Mouse (Mus musculus): ENCODE measurements around the gene Nupr1.

Gene Nupr1

DNA sequence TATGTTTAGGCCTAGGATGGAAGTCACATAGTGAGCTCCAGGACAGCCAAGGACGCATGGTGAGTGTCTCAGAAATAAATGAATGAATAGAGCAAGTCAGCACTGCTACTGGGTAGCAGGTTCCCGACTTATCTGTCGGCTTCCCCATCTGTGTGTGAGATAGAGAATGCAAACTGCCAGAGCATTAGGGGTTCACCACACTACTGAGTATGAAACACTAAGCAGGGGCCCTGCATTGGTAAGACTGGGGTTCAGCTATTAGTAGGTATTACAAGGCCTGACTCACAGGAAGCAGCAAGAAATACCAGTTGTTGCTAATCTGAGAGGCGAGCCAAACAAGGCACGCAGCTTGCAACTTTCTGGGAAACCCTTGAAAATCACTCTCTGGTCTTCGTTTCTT, 31.7 kb downstream of the Nupr1 start:
- in situ Hi-C loops (cut with MboI) = no loop called here

DNA sequence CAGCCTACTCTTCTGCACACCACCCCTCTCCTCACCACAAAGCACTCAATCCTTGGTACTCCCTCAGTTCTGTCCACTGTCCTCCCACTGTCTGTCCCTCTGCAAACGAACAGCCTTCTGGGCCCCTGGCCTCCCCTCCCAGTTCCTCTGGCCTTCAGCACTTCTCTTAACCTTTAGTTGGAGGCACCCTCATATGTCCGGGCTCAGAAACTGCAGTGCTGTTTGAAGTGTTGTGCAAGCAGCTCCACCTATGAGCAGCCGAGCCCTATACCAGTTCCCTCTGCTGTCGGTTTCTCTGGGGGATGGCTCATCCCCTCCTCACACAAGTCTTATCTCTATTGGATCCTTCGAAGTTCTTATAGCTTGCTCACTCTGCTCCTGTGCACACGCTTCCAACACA, 34.2 kb downstream of the Nupr1 start:
- in situ Hi-C loops (cut with MboI) = no loop called here

DNA sequence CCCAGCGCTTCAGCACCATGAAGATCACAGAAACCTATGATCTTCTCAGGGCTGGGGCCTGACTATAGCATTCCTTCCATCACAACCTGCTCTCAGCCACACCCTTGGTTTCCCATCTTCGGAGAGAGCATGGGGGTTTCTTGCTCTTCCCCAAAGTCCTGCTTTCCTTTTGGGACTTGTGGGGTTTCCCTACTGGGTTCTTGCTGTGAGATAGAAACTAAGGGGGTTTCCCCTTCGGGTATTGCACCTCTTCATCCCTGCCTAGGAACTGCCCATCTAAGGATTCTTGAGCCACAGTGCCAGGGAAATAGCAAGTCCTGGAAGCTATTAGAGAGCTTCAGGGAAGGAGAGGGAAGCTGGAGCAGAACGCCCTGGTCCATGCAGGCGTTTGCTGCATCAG, 34.8 kb downstream of the Nupr1 start:
- in situ Hi-C loops (cut with MboI) = no loop called here

GRCm38 (mm10) chr7:126594862-126595561, 35.6 kb downstream of the Nupr1 start, which contains the start of gene Il27:
Il27 (minus strand) TSS chr7:126594941.
- in situ Hi-C loops (cut with MboI) = no loop called here

- in situ Hi-C loops (cut with MboI) = loop anchor here (10.0 kb wide), 1 partner anchor 107 kb away; the partner anchor contains the start of genes Bola2 and Slx1b
Observed at GRCm38 (mm10) chr7:126587779-126588178, 42.9 kb downstream of the Nupr1 start.

- in situ Hi-C loops (cut with MboI) = loop anchor here (10.0 kb wide), 1 partner anchor 108 kb away; the partner anchor contains the start of genes Bola2 and Slx1b
Observed at GRCm38 (mm10) chr7:126586839-126587238, 43.8 kb downstream of the Nupr1 start.

- in situ Hi-C loops (cut with MboI) = loop anchor here (10.0 kb wide), 1 partner anchor 109 kb away; the partner anchor contains the start of genes Bola2 and Slx1b
Observed at GRCm38 (mm10) chr7:126585717-126586116, 44.9 kb downstream of the Nupr1 start, which contains the start of gene Cln3. Cln3 (minus strand) TSS chr7:126585817.

- in situ Hi-C loops (cut with MboI) = loop anchor here (10.0 kb wide), 1 partner anchor 110 kb away; the partner anchor contains the start of genes Bola2 and Slx1b
Observed at GRCm38 (mm10) chr7:126584506-126584977, 46.1 kb downstream of the Nupr1 start, which contains the start of gene Apobr. Apobr (plus strand) TSS chr7:126584942.

DNA sequence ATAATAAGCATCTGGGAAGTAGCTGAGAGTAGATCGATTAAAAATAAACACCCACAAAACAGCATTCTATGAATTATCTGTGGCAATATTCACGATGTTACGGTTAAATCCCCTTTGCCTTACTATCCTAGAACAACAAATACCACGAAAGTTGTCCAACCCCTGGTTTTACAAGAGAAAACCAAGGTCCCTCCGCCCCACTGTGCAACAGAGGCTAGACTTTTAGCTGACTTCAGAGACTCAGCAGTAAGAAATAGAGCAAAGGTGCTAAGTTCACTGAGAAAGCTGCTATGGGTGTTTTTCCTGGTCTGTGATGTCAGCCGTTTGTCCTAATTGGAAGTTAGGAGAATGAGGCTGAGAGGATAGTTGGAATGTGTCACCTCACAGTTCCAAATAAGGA, 46.9 kb downstream of the Nupr1 start:
- in situ Hi-C loops (cut with MboI) = loop anchor here (10.0 kb wide), 1 partner anchor 111 kb away; the partner anchor contains the start of genes Bola2 and Slx1b

DNA sequence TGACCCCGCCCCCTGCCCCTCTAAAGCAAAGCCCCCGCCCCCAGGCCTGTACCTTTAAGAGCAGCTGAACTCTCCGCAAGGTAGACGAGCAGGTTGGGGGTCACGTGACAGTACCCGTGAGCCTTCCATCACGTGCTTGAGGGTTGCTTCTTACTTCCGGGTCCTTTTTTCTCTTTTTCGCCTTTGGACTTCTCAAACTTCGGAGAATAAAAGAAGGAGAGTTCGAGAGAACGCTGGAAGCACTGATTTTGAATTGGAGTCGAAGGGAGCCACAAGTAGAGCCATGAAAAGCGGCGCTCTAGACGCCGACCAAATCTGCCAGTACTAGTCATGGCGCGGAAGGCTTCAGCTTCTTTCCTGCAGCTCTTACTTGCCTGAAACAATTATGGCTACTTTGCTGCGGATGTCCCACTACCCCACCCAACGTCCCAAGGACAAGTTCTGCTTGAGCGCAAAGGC, 47.4 kb downstream of the Nupr1 start:
- in situ Hi-C loops (cut with MboI) = loop anchor here (10.0 kb wide), 1 partner anchor 112 kb away; the partner anchor contains the start of genes Bola2 and Slx1b

DNA sequence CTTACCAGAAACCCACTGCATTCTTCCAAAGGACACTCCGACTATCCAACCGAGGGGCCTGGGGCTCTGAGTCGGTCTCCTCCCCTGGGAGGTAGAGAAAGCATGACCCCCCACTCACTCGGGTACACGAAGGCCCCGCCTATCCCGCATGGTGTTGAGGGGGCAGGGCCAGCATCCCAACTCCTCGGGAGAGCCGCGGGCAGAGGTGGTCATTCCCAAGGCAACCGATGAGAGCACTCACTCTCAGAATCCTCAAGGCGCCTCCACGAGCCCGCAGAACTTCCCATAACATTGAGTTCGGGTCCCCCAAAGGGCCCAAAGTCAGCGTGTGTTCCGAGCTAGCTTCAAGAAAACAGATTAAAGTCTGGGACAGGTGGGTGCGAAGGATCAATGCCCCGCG, 47.9 kb downstream of the Nupr1 start:
- in situ Hi-C loops (cut with MboI) = loop anchor here (10.0 kb wide), 1 partner anchor 112 kb away; the partner anchor contains the start of genes Bola2 and Slx1b

- in situ Hi-C loops (cut with MboI) = loop anchor here (10.0 kb wide), 1 partner anchor 113 kb away; the partner anchor contains the start of genes Bola2 and Slx1b
Observed at GRCm38 (mm10) chr7:126581661-126582060, 49.0 kb downstream of the Nupr1 start.

DNA sequence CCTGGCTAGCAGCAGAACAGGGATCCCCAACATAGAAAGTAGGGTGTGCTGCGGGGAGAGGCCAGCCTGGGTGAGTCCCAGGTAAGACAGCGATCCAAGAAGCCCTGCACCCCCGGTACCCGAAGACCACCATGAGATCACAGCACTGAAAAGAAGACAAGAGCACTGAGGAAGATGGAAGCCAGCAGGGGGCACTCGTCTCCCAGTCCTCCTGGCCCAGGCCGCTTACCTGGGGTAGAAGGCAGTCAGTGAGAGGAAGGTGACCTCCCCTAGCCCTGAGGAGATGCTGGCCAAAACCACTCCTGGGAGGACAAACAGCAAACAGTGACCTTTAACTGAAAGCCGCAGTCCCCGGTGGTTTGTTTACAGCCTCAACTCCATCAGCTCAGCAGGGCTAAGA, 51.5 kb downstream of the Nupr1 start:
- in situ Hi-C loops (cut with MboI) = no loop called here

DNA sequence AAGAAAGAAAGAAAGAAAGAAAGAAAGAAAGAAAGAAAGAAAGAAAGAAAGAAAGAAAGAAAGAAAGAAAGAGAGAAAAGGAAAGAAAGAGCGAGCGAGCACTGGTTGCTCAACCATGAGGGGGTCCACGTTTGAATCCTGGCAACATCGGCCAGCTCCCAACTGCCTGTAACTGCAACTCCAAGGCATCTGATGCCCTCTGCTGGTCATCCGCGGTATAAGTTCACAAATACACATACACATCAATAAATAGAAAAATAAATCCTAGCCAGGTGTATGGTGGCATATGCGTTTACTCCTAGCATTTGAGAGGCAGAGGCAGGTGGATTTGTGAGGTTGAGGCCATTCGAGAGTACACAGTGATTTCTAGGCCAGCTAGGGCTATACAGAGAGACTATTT, 53.7 kb downstream of the Nupr1 start:
- in situ Hi-C loops (cut with MboI) = no loop called here
